Mouse (Mus musculus) cerebellum, adult 2 months (tissue): ENCODE measurements around the gene Tctex1d4.

Experiments
- CTCF ChIP-seq: fragments of 200-500 bp; IDR thresholded peaks from 2 replicates; pipeline ENCODE4 v1.5.1; 2011; ENCODE audit warnings: low read depth, mild to moderate bottlenecking, control low read depth, low read length, moderate library complexity, borderline replicate concordance; ENCODE audit not compliant: insufficient read depth
- POLR2A ChIP-seq: fragments of 200-500 bp; IDR thresholded peaks from 2 replicates; pipeline ENCODE4 v1.6.1; 2011; ENCODE audit warnings: low read length, control low read depth, borderline replicate concordance; ENCODE audit not compliant: insufficient read depth

DNA sequence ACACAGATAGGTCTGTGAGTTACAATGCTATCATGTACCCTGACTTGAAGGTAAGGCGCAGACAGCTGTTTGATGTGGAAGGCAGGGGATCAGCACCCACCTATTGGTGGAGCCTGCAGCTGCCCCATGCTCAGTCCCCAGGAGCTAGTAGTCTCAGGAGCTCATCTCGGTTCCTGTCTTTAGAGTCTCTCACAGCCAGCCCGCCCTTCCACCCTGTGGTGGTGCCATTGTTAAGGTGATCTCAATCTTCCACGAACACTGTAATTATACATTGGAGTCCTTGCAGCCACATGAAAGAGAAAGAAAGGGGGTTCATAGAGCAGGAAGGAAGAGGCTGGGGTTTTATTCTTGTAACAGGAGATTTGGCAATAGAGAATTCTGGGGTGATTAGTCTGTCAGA lies 26.6 kb upstream of the Tctex1d4 start:
- no peak for TF ChIP-seq CTCF
- no peak for TF ChIP-seq POLR2A
